In genomic region chr13:98013715-98014114, GRCm38 (mm10) we compare ENCODE assay signal across 15 mouse cellular contexts.
DNase-seq lines count a peak whose midpoint lies in the region; ATAC-seq and TF ChIP-seq lines count a peak whose summit lies in the region.
"Had no signal": no experiment of that assay in that cellular context is flagged by ENCODE, and none has a peak within 500 bp of the region (broad histone marks: within the 10 kb centered on the region; RNA-seq: fewer than 3 reads in every experiment).

No protein-coding gene starts in this region.

- no peak overlapping the region for H3K27ac ChIP-seq in embryonic facial prominence, embryonic 14.5 days (replicated peaks; ENCODE audit: low read depth, low read length)
- H3K27ac ChIP-seq in embryonic facial prominence, embryonic 10.5 days (replicated peaks) = no peak overlapping the region
- no peak overlapping the region for H3K27ac ChIP-seq in intestine, postnatal 0 days (ENCODE audit: low read depth, low read length)
- H3K27ac ChIP-seq: layer of hippocampus, adult 2 months; midbrain, embryonic 10.5 days; neural tube, embryonic 13.5 days had no signal

- WGBS in embryonic facial prominence, embryonic 14.5 days = 94% methylated on average over 4 of the region's 4 CpGs
- WGBS in embryonic facial prominence, embryonic 10.5 days = 94% methylated on average over 4 of the region's 4 CpGs
- 77% methylated on average over 4 of the region's 4 CpGs for WGBS in intestine, postnatal 0 days

- no peak overlapping the region for H3K4me3 ChIP-seq in embryonic facial prominence, embryonic 14.5 days (ENCODE audit: low read depth, low read length)
- no peak overlapping the region for H3K4me3 ChIP-seq in embryonic facial prominence, embryonic 10.5 days
- no peak overlapping the region for H3K4me3 ChIP-seq in intestine, postnatal 0 days (ENCODE audit: low read depth, low read length)
- H3K4me3 ChIP-seq: layer of hippocampus, adult 2 months; midbrain, embryonic 10.5 days; neural tube, embryonic 13.5 days had no signal

- no peak for TF ChIP-seq CTCF in intestine, postnatal 0 days (IDR thresholded peaks at IDR 0.05; ENCODE audit: low read depth)

- no peak overlapping the region for H3K4me2 ChIP-seq in embryonic facial prominence, embryonic 14.5 days (ENCODE audit: low read depth, low read length)
- H3K4me2 ChIP-seq in intestine, postnatal 0 days (replicated peaks; ENCODE audit: low read depth) = no peak overlapping the region

- no peak for ATAC-seq in embryonic facial prominence, embryonic 14.5 days (ENCODE audit: low read depth)
- ATAC-seq in intestine, postnatal 0 days = peak; percentile 23; the same call in 1 of the 2 replicates
- no peak for ATAC-seq in inflammation-experienced regulatory T-cells, adult 6 months

- DNase-seq in embryonic facial prominence, embryonic 14.5 days (ENCODE audit: low spot score) = peak; percentile 46
- DNase-seq in embryonic facial prominence, embryonic 10.5 days (ENCODE audit: low spot score) = no peak
- DNase-seq in kidney, postnatal 4 days = peak; percentile 77 to 87
- DNase-seq in lung, postnatal 4 days = peak; percentile 52 to 63
- no peak for DNase-seq in neural tube, embryonic 10.5 days (ENCODE audit: extremely low spot score, low spot score)
- no peak for DNase-seq in right cerebral cortex, adult 18-20 months
- DNase-seq: B cell, adult 2 months; cerebellum, postnatal 36 days; liver; right cerebral cortex, postnatal 25 days had no signal

- no peaks in the 10 kb centered on the region for H3K27me3 ChIP-seq in embryonic facial prominence, embryonic 14.5 days (replicated peaks; ENCODE audit: control insufficient read depth, insufficient read depth, low read length)
- peaks cover 35% of the 10 kb centered on the region for H3K27me3 ChIP-seq in embryonic facial prominence, embryonic 10.5 days (replicated peaks; ENCODE audit: low read depth, poor library complexity, severe bottlenecking)
- no peaks in the 10 kb centered on the region for H3K27me3 ChIP-seq in intestine, postnatal 0 days (replicated peaks; ENCODE audit: control insufficient read depth, insufficient read depth, low read length)

- H3K4me1 ChIP-seq in embryonic facial prominence, embryonic 14.5 days (ENCODE audit: control insufficient read depth, insufficient read depth, low read length) = no peaks in the 10 kb centered on the region
- peaks cover 19% of the 10 kb centered on the region for H3K4me1 ChIP-seq in embryonic facial prominence, embryonic 10.5 days
- no peaks in the 10 kb centered on the region for H3K4me1 ChIP-seq in intestine, postnatal 0 days (replicated peaks; ENCODE audit: control insufficient read depth, insufficient read depth, low read length)

- H3K9me3 ChIP-seq in embryonic facial prominence, embryonic 14.5 days (ENCODE audit: control insufficient read depth, low read length) = no peaks in the 10 kb centered on the region
- H3K9me3 ChIP-seq in embryonic facial prominence, embryonic 10.5 days = no peaks in the 10 kb centered on the region
- H3K9me3 ChIP-seq in intestine, postnatal 0 days (ENCODE audit: control insufficient read depth) = no peaks in the 10 kb centered on the region
- H3K9me3 ChIP-seq: midbrain, embryonic 10.5 days; neural tube, embryonic 13.5 days had no signal

- H3K36me3 ChIP-seq in embryonic facial prominence, embryonic 14.5 days (ENCODE audit: control insufficient read depth, insufficient read depth, low read length) = no peaks in the 10 kb centered on the region
- no peaks in the 10 kb centered on the region for H3K36me3 ChIP-seq in embryonic facial prominence, embryonic 10.5 days (replicated peaks)
- no peaks in the 10 kb centered on the region for H3K36me3 ChIP-seq in intestine, postnatal 0 days (ENCODE audit: control insufficient read depth, insufficient read depth)
- H3K36me3 ChIP-seq: midbrain, embryonic 10.5 days; neural tube, embryonic 13.5 days had no signal

- H3K9ac ChIP-seq in embryonic facial prominence, embryonic 14.5 days (ENCODE audit: low read depth, low read length) = no peak overlapping the region
- no peak overlapping the region for H3K9ac ChIP-seq in intestine, postnatal 0 days (ENCODE audit: low read depth, low read length)
- H3K9ac ChIP-seq: neural tube, embryonic 13.5 days had no signal

Comparison
In these comparisons a context has a peak if more than half of its experiments do, and no peak if none do; other contexts are left out.
1. DNase-seq: peak in embryonic facial prominence, embryonic 14.5 days (single experiment), kidney, postnatal 4 days (2 of 2) and lung, postnatal 4 days (2 of 2); none in embryonic facial prominence, embryonic 10.5 days (single experiment), neural tube, embryonic 10.5 days (single experiment) and right cerebral cortex, adult 18-20 months (single experiment).